Comparison of ENCODE assay signal across 11 mouse cellular contexts in genomic region chr5:123979221-123979979, GRCm38 (mm10). TPM values are rescaled to one million over a fixed set of nuclear protein-coding genes. Genes with fewer than 3 reads are reported as not detected.
DNase-seq lines count a peak whose midpoint lies in the region; ATAC-seq and TF ChIP-seq lines count a peak whose summit lies in the region.
"Had no signal": no experiment of that assay in that cellular context is flagged by ENCODE, and none has a peak within 500 bp of the region (broad histone marks: within the 10 kb centered on the region; RNA-seq: fewer than 3 reads in every experiment).

No protein-coding gene starts in this region.

- DNase-seq in heart, adult 11 months, result peak; percentile 91
- no peak for DNase-seq in heart, adult 8-10 months (ENCODE audit: low spot score)
- no peak for DNase-seq in kidney, postnatal 0 days (ENCODE audit: low spot score)
- DNase-seq in kidney, postnatal 14 days, result no peak
- DNase-seq in heart, postnatal 4 days, result peak; percentile 41
- DNase-seq in adrenal gland, adult 8-10 months, result no peak
- DNase-seq: layer of hippocampus, postnatal 36 days had no signal

- H3K9ac ChIP-seq in kidney, postnatal 0 days (ENCODE audit: low read depth, low read length), result no peak overlapping the region
- no peak overlapping the region for H3K9ac ChIP-seq in intestine, embryonic 16.5 days (ENCODE audit: low read depth, low read length)

- no peak overlapping the region for H3K4me2 ChIP-seq in kidney, postnatal 0 days (ENCODE audit: low read length)
- H3K4me2 ChIP-seq in intestine, embryonic 16.5 days (ENCODE audit: low read depth, low read length), result no peak overlapping the region

- ATAC-seq in kidney, postnatal 0 days (replicated peaks; ENCODE audit: low FRiP score, low read depth), result no peak; the same call in 1 of the 2 replicates
- ATAC-seq in common myeloid progenitor, adult 5-6 weeks (replicated peaks; ENCODE audit: low read depth, poor library complexity, severe bottlenecking), result peak; percentile 55
- ATAC-seq in intestine, embryonic 16.5 days, result no peak
- ATAC-seq: intestine, postnatal 0 days had no signal

- H3K27me3 ChIP-seq in kidney, postnatal 0 days (ENCODE audit: insufficient read depth, low read length), result no peaks in the 10 kb centered on the region
- no peaks in the 10 kb centered on the region for H3K27me3 ChIP-seq in intestine, embryonic 16.5 days (replicated peaks; ENCODE audit: control insufficient read depth, insufficient read depth, low read length)

- H3K4me1 ChIP-seq in kidney, postnatal 0 days (replicated peaks; ENCODE audit: insufficient read depth, low read length), result peaks cover 20% of the 10 kb centered on the region; the same call in 1 of the 2 replicates
- peaks cover 23% of the 10 kb centered on the region for H3K4me1 ChIP-seq in intestine, embryonic 16.5 days (ENCODE audit: control insufficient read depth, insufficient read depth, low read length)

- peak overlapping the region; percentile 36 for H3K27ac ChIP-seq in kidney, postnatal 0 days
- H3K27ac ChIP-seq in intestine, embryonic 16.5 days (ENCODE audit: low read length), result no peak overlapping the region
- H3K27ac ChIP-seq: macrophage had no signal

- no peak for TF ChIP-seq CTCF in kidney, postnatal 0 days (IDR thresholded peaks at IDR 0.05; ENCODE audit: low read depth)

- H3K9me3 ChIP-seq in kidney, postnatal 0 days (replicated peaks; ENCODE audit: low read length), result no peaks in the 10 kb centered on the region
- H3K9me3 ChIP-seq in intestine, embryonic 16.5 days (ENCODE audit: control insufficient read depth, low read length), result no peaks in the 10 kb centered on the region

- 52% methylated on average over 18 of the region's 18 CpGs for WGBS in kidney, postnatal 0 days
- WGBS in intestine, embryonic 16.5 days, result 80% methylated on average over 18 of the region's 18 CpGs

- H3K36me3 ChIP-seq in kidney, postnatal 0 days (ENCODE audit: insufficient read depth, low read length), result no peaks in the 10 kb centered on the region
- H3K36me3 ChIP-seq in intestine, embryonic 16.5 days (ENCODE audit: control insufficient read depth, insufficient read depth, low read length), result no peaks in the 10 kb centered on the region

- H3K4me3 ChIP-seq in kidney, postnatal 0 days (replicated peaks; ENCODE audit: low read depth, low read length), result no peak overlapping the region
- no peak overlapping the region for H3K4me3 ChIP-seq in intestine, embryonic 16.5 days (ENCODE audit: low read length)

RNA-seq across cellular contexts. Expression of gene Hip1r, which starts 6.0 kb away (rescaled TPM):
- total RNA-seq in heart, adult 8-10 months (2022), result 10 to 100 TPM; 11.5 to 15.5 (median 13.7) TPM
- 24.8 and 28.4 TPM in 2 replicates for polyA plus RNA-seq in kidney, postnatal 0 days (2015; fragmentation: Nextera tagmentation; extraction: Ambion mirVana)
- total RNA-seq in common myeloid progenitor, adult 5-6 weeks (2017), result 13.0 and 13.6 TPM in 2 replicates
- 10 to 100 TPM; 29.6 to 42.2 TPM for total RNA-seq in heart, postnatal 4 days (2021)
- 33.8 and 34.8 TPM in 2 replicates for polyA plus RNA-seq in intestine, embryonic 16.5 days (2015; fragmentation: Nextera tagmentation; extraction: Ambion mirVana)
- 10 to 100 TPM; 13.2 to 29.8 (median 22.8) TPM for total RNA-seq in adrenal gland, adult 8-10 months (2022)

RNA-seq across cellular contexts. Expression of gene Ccdc62, which starts 48.9 kb away (rescaled TPM):
- 1 to 10 TPM in 3 of 4 experiments, under 1 TPM in 1; 0.60 to 3.8 (median 2.0) TPM for total RNA-seq in heart, adult 8-10 months (2022)
- 6.4 and 7.1 TPM in 2 replicates for polyA plus RNA-seq in kidney, postnatal 0 days (2015; fragmentation: Nextera tagmentation; extraction: Ambion mirVana)
- 1.4 and 3.6 TPM in 2 replicates for total RNA-seq in common myeloid progenitor, adult 5-6 weeks (2017)
- 1 to 10 TPM; 2.2 TPM for total RNA-seq in heart, postnatal 4 days (2021)
- 5.1 and 5.2 TPM in 2 replicates for polyA plus RNA-seq in intestine, embryonic 16.5 days (2015; fragmentation: Nextera tagmentation; extraction: Ambion mirVana)
- 1 to 10 TPM; 2.0 to 9.8 (median 6.1) TPM for total RNA-seq in adrenal gland, adult 8-10 months (2022)

RNA-seq across cellular contexts. Expression of gene Gm43518, which starts 52.2 kb away (rescaled TPM):
- under 1 TPM in 1 of 4 experiments, not detected in 3; 0.92 TPM for total RNA-seq in heart, adult 8-10 months (2022)
- polyA plus RNA-seq in kidney, postnatal 0 days (2015; fragmentation: Nextera tagmentation; extraction: Ambion mirVana), result 1.0 and 1.6 TPM in 2 replicates
- total RNA-seq in common myeloid progenitor, adult 5-6 weeks (2017), result 0.63 and 2.7 TPM in 2 replicates
- under 1 TPM in 1 of 2 experiments, not detected in 1; 0.62 TPM for total RNA-seq in heart, postnatal 4 days (2021)
- polyA plus RNA-seq in intestine, embryonic 16.5 days (2015; fragmentation: Nextera tagmentation; extraction: Ambion mirVana), result 1.2 and 2.8 TPM in 2 replicates
- total RNA-seq in adrenal gland, adult 8-10 months (2022), result 1 to 10 TPM in 3 of 4 experiments, under 1 TPM in 1; 0.87 to 2.5 (median 2.2) TPM
- polyA plus RNA-seq: macrophage had no signal

RNA-seq across cellular contexts. Expression of gene Vps37b, which starts 52.7 kb away (rescaled TPM):
- total RNA-seq in heart, adult 8-10 months (2022), result 10 to 100 TPM; 13.7 to 24.0 (median 16.5) TPM
- polyA plus RNA-seq in kidney, postnatal 0 days (2015; fragmentation: Nextera tagmentation; extraction: Ambion mirVana), result 30.7 and 31.7 TPM in 2 replicates
- total RNA-seq in common myeloid progenitor, adult 5-6 weeks (2017), result 21.4 and 21.9 TPM in 2 replicates
- total RNA-seq in heart, postnatal 4 days (2021), result 10 to 100 TPM; 42.3 to 49.1 TPM
- 25.7 and 27.1 TPM in 2 replicates for polyA plus RNA-seq in intestine, embryonic 16.5 days (2015; fragmentation: Nextera tagmentation; extraction: Ambion mirVana)
- 100 to 1,000 TPM in 1 of 4 experiments, 10 to 100 TPM in 3; 76.1 to 101 (median 91.9) TPM for total RNA-seq in adrenal gland, adult 8-10 months (2022)

Comparison
In these comparisons a context has a peak if more than half of its experiments do, and no peak if none do; other contexts are left out.
1. DNase-seq: peak in heart, adult 11 months (single experiment) and heart, postnatal 4 days (single experiment); none in heart, adult 8-10 months (single experiment), kidney, postnatal 0 days (single experiment), kidney, postnatal 14 days (single experiment) and adrenal gland, adult 8-10 months (single experiment).